Mouse (Mus musculus): ENCODE results near the gene Cyp2w1.
A peak's percentile ranks its signal among the peaks of the same experiment; 100 is the strongest.

- TF ChIP-seq CTCF (IDR thresholded peaks at IDR 0.05): peak; percentile 51
- TF ChIP-seq POLR2A (IDR thresholded peaks at IDR 0.05; ENCODE audit: insufficient read depth, low read depth, low read length): no peak
Measured at GRCm38 (mm10) chr5:139353496-139353895, 1.1 kb downstream of the Cyp2w1 start.

Data from heart, adult 2 months (tissue).